Comparison of ENCODE assay signal across 8 mouse cellular contexts in the genomic region with DNA sequence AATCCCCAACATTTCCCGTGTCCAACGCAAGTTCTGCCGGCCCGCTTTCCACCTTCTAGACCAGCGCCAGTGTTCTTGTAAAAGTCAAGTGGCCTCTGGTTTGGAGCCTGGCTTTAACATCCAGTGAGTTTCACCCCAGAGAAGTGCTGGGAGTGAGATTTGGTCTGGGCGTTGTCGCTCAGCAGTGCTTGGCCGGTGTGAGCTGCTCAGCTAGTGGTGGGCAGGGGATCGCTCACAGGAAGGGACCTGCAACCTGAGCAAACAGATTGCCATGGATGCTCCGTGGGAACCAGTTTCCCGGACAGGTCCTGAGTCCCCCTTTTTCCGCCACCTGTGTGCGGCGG. TPM values are rescaled to one million over a fixed set of nuclear protein-coding genes. Genes with fewer than 3 reads are reported as not detected.
DNase-seq lines count a peak whose midpoint lies in the region; ATAC-seq lines count a peak whose summit lies in the region.

No protein-coding gene starts in this region.

- peak; percentile 7 for DNase-seq in gastrocnemius, postnatal 25 days
- no peak for DNase-seq in gastrocnemius, postnatal 10 days
- DNase-seq in hindbrain, embryonic 14.5 days (ENCODE audit: low spot score) = peak; percentile 35
- no peak for DNase-seq in midbrain, embryonic 11.5 days (ENCODE audit: low spot score, missing footprints)
- DNase-seq in left cerebral cortex, postnatal 10 days (ENCODE audit: extremely low spot score in 1 of 2, low spot score in 2 of 2) = no peak
- DNase-seq in thymus, postnatal 10 days (ENCODE audit: low spot score in 2 of 2) = no peak
- DNase-seq in layer of hippocampus, adult 9-11 months = no peak

- H3K4me3 ChIP-seq in brown adipose tissue, adult 24 weeks (ENCODE audit: insufficient read depth, low read depth, low read length) = peak overlapping the region; percentile 51
- peak overlapping the region; percentile 52 for H3K4me3 ChIP-seq in hindbrain, embryonic 14.5 days (replicated peaks; ENCODE audit: low read length)
- peak overlapping the region; percentile 69 for H3K4me3 ChIP-seq in midbrain, embryonic 11.5 days (ENCODE audit: low read depth, low read length)

- no peaks in the 10 kb centered on the region for H3K9me3 ChIP-seq in hindbrain, embryonic 14.5 days (ENCODE audit: control insufficient read depth, low read length)
- no peaks in the 10 kb centered on the region for H3K9me3 ChIP-seq in midbrain, embryonic 11.5 days (ENCODE audit: control insufficient read depth, low read length)

- no peak overlapping the region for H3K27ac ChIP-seq in brown adipose tissue, adult 24 weeks (replicated peaks; ENCODE audit: low read depth, low read length)
- no peak overlapping the region for H3K27ac ChIP-seq in hindbrain, embryonic 14.5 days
- H3K27ac ChIP-seq in midbrain, embryonic 11.5 days (ENCODE audit: low read depth, low read length) = no peak overlapping the region

- H3K4me2 ChIP-seq in hindbrain, embryonic 14.5 days (replicated peaks) = peak overlapping the region; percentile 80
- H3K4me2 ChIP-seq in midbrain, embryonic 11.5 days = peak overlapping the region; percentile 91

- H3K4me1 ChIP-seq in brown adipose tissue, adult 24 weeks (ENCODE audit: control insufficient read depth, insufficient read depth, insufficient read length, low read length) = 0 out of 2 replicates have a peak, but pooled peaks cover 3% of the 10 kb centered on the region
- peaks cover 9% of the 10 kb centered on the region for H3K4me1 ChIP-seq in hindbrain, embryonic 14.5 days (replicated peaks; ENCODE audit: control insufficient read depth, insufficient read depth, low read length)
- no peaks in the 10 kb centered on the region; the same call in none of the 2 replicates for H3K4me1 ChIP-seq in midbrain, embryonic 11.5 days (ENCODE audit: control insufficient read depth, insufficient read depth, low read length)

- H3K27me3 ChIP-seq in hindbrain, embryonic 14.5 days (ENCODE audit: control insufficient read depth, insufficient read depth, low read length) = peaks cover 9% of the 10 kb centered on the region; the same call in 1 of the 2 replicates
- no peaks in the 10 kb centered on the region for H3K27me3 ChIP-seq in midbrain, embryonic 11.5 days (ENCODE audit: control insufficient read depth, insufficient read depth, low read length)

- WGBS in hindbrain, embryonic 14.5 days = under 1% methylated on average over 11 of the region's 14 CpGs
- 0% methylated on average over 14 of the region's 14 CpGs for WGBS in midbrain, embryonic 11.5 days

- intact Hi-C loops in left cerebral cortex, postnatal 10 days (cut with DNase I) = loop anchor here (10.0 kb wide), 2 partner anchors 179 to 301 kb away; no protein-coding TSS in a partner anchor

- ATAC-seq in hindbrain, embryonic 14.5 days (ENCODE audit: low FRiP score) = no peak; the same call in 1 of the 2 replicates
- ATAC-seq in midbrain, embryonic 11.5 days (ENCODE audit: low FRiP score) = peak; percentile 76

- peak overlapping the region; percentile 53; the same call in 1 of the 2 replicates for H3K9ac ChIP-seq in hindbrain, embryonic 14.5 days
- H3K9ac ChIP-seq in midbrain, embryonic 11.5 days (ENCODE audit: low read length) = peak overlapping the region; percentile 58; the same call in 1 of the 2 replicates

- H3K36me3 ChIP-seq in hindbrain, embryonic 14.5 days (replicated peaks; ENCODE audit: control insufficient read depth, insufficient read depth) = no peaks in the 10 kb centered on the region
- no peaks in the 10 kb centered on the region for H3K36me3 ChIP-seq in midbrain, embryonic 11.5 days (ENCODE audit: control insufficient read depth, insufficient read depth, low read length)

RNA-seq across cellular contexts. Expression of gene Lypd6, which starts 0.4 kb away (rescaled TPM):
- 1 to 10 TPM in 1 of 2 experiments, under 1 TPM in 1; 0.40 to 2.4 TPM for total RNA-seq in gastrocnemius, postnatal 25 days (2021)
- 1 to 10 TPM; 3.1 to 6.0 TPM for total RNA-seq in gastrocnemius, postnatal 10 days (2021)
- polyA plus RNA-seq in brown adipose tissue, adult 24 weeks (2012; ENCODE audit: insufficient read depth, insufficient read length, missing spikeins) = not detected in 2 replicates
- polyA plus RNA-seq in hindbrain, embryonic 14.5 days (2014; fragmentation: Nextera tagmentation; extraction: Ambion mirVana) = 10.7 and 14.6 TPM in 2 replicates
- 3.5 and 4.7 TPM in 2 replicates for polyA plus RNA-seq in midbrain, embryonic 11.5 days (2014; fragmentation: Nextera tagmentation; extraction: Ambion mirVana)
- 10 to 100 TPM; 25.5 to 29.1 TPM for total RNA-seq in left cerebral cortex, postnatal 10 days (2021)

Comparison
In these comparisons a context has a peak if more than half of its experiments do, and no peak if none do; other contexts are left out.
1. DNase-seq: peak in gastrocnemius, postnatal 25 days (single experiment) and hindbrain, embryonic 14.5 days (single experiment); none in gastrocnemius, postnatal 10 days (single experiment), midbrain, embryonic 11.5 days (single experiment), left cerebral cortex, postnatal 10 days (0 of 2), thymus, postnatal 10 days (0 of 2) and layer of hippocampus, adult 9-11 months (single experiment).
2. Peak in every context shown above with its lines, with median percentiles within 50 percentile points of each other: H3K4me3 ChIP-seq.